Mouse (Mus musculus) fat pad, adult 2 months (tissue): ENCODE data around the gene Gjb5.

Experiments
- DNase-seq: peaks from one replicate; pipeline ENCODE4 v3.0.0-alpha.2; 2011; ENCODE audit warnings: low read depth, low spot score; ENCODE audit errors: extremely low read depth

Gene Gjb5

DNA sequence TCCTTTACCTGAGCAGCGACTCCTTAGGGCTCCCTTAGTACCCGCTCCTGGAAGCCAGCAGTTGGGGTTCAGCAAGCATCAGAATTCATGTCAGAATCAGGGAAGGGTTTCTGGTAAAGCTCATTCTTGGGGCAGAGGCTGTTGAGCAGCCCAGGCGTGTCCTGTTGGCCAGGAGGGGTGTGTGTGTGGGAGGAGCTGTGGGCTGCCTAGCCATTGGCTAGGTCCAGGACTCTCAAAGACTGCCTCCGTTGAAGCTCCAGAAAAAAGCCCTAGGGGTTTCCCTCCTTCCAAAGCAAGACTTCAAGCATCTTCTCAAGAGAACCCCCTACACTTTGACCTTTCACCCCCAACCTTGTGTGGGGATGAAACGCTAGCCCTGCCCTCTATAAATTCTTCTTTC, at the start of gene Gjb5:
Gene Gjb5 (minus strand): TSS at position 164 of the 400 bp plus-strand sequence.
- DNase-seq = no peak

DNA sequence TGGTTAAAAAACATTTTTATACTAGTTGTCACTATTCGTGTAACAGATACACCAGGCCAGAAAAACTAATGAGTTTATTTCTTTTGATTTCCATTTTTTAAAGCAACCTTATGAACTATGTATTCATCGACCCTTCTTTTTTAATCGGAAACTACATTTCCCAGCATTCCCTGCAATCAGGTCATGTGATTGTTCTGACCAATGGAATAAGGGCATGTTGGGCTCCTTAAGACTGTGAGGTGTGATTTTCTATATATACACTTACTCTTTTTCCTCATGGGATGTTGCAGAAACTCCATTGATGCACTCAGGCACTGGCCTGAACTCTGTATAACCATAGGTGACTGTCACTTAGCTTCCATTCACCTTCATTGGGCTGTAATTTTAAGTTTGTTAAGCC, 44.6 kb upstream of the Gjb5 start:
- DNase-seq = no peak

DNA sequence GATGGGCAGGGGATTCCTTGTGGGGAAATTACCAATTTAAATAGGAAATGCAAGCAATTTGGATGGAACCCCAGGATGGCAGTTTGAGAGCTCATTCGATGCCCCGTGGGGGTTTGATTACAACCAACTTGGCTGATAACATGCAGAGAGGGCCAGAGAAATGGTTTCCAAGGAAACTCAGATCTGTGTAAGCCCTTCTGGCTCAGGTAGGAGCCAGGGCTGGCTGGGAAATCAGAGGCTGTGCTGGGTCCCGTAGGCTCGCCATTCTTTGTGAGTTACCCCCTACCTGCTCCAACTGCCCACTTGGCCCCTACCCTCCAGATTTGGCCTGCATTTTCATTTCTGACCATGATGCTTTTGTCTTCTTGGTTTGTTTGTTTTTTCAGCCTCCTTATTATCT, 44.2 kb upstream of the Gjb5 start:
- no peak for DNase-seq

DNA sequence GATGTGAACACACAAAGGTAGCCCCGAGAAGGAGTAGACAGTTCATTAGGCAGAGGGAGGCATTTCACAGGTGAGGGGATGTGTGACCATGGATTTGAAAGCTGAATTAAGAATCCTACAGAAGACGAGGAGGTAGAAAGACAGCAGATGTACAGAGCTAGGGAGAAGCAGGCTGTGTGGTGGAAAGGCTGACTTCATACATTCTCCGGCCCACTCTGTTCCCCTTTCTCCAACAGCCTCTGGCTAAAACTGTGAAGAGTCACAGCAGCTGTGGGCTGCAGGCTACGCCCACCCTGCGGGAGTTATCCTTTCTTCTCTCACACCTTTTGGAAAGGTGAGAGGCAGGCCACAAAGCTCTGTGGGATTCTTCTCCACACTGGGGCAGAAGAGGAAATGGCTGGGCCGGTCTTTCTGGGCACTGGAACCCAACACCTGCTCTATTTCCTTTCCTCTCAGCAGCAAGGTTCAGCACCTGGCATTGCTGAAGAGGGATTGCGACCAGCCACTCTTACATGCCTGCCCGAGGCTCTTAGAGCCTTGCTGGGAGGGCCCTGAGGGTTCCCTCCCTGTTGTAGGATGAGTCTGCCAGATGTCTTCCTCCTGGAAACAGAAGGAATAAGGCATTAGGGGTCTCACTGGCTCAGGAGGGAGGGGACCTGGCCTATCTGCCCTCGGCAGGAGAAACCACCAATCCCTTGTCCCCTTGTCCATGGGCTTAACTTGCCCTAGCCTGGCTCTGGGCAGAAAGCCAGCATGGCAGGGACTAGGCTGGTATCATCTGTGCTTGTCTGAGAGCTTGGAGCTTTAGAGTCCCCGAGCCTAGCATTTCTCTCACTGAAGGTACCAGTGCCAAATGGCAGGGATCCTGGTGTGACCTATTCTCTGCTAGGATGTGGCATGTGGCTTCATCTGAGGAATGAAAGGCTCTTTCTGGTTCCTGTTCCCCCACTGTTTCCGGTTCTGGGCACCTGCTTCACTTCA, 42.5 kb upstream of the Gjb5 start:
- DNase-seq = no peak

GRCm38 (mm10) chr4:127395591-127395990, 37.6 kb upstream of the Gjb5 start:
- DNase-seq = no peak

DNA sequence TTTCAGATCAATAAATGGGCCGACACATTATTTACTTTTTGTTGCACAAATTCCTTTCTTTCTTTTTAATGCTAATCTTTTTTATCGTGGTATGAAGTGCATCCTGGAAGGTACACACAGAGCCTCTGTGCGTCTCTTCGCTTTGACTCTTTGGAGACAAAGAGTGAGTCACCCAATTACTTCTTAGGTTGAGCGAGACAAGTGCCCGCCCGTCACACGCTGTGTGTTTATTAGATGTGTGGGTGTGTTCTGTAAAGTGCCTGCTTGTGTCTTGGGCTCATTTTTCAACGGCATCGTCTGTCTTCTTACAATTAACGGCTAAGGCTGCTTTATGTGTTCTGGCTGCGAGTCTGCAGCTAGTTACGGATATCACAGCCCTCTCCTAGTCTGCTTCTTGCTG, 31.7 kb upstream of the Gjb5 start:
- no peak for DNase-seq

GRCm38 (mm10) chr4:127377344-127377743, 19.4 kb upstream of the Gjb5 start:
- DNase-seq = no peak

GRCm38 (mm10) chr4:127375541-127376177, 17.7 kb upstream of the Gjb5 start:
- DNase-seq = no peak

- DNase-seq = no peak
Observed at GRCm38 (mm10) chr4:127374645-127375044, 16.7 kb upstream of the Gjb5 start.

- no peak for DNase-seq
Observed at GRCm38 (mm10) chr4:127373491-127373890, 15.5 kb upstream of the Gjb5 start.

- DNase-seq = no peak
Observed at GRCm38 (mm10) chr4:127371546-127371945, 13.6 kb upstream of the Gjb5 start.

DNA sequence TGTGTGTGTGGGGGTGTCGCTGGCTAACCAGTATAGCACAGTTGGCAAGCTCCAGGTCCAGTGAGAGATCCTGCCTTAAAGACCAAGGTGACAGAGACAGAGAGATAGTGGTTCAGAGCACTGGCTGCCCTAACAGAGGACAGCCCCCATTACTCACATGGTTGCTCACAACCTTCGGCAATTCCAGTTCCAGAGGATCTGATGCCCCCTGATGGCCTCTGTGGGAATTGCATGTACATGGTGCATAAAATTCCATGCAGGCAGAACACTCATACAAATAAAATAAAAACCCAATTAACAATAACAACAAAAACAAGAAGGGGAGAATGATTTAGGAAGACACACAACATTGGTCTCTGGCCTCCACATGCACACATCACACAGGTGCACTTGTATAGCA, 12.5 kb upstream of the Gjb5 start:
- no peak for DNase-seq

- DNase-seq = no peak
Observed at GRCm38 (mm10) chr4:127368379-127368973, 10.5 kb upstream of the Gjb5 start.

GRCm38 (mm10) chr4:127365834-127366233, 7.9 kb upstream of the Gjb5 start:
- DNase-seq = no peak

- no peak for DNase-seq
Observed at GRCm38 (mm10) chr4:127365433-127365832, 7.5 kb upstream of the Gjb5 start.

DNA sequence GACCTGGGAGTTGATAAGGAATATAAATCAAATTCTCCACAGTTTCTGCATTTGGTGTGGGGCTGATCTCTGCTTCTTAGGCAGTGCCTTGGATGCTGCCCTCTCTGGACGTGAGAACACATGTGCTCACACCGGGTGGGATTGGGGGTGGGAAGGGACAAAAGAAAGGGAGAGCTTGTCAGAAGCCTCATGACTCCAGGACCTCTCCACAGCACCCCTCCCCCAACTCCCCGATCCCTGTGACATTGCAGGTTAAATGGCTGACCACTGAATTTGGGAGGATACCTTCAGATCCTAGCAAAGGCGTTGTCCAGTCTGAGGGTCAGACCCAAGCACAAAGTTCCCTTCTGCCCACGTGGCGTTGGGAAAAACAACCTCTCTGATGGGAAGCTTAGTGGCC, 6.5 kb upstream of the Gjb5 start:
- no peak for DNase-seq

DNA sequence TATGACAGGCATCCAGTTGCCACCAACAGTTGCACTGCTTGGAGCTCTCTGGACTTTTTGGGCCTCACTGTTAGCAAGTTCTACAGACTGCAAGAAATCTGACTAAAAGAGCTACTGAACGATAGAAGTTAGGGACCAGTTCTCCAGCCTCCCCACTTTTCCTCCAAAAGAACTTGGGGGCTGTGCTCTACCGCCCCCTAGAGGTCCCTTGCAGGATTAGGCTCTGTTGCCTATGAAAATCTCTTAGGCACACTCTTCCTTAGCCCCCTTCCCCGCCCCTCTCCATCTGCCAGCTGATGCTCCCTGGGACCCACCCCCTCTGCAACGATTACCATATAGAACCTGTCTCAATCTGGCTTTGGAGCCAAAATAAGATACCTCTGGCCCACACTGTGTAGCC, 5.3 kb upstream of the Gjb5 start:
- no peak for DNase-seq

- no peak for DNase-seq
Observed at GRCm38 (mm10) chr4:127362520-127362919, 4.5 kb upstream of the Gjb5 start.

- no peak for DNase-seq
Observed at GRCm38 (mm10) chr4:127354506-127355485, 3.2 kb downstream of the Gjb5 start.

DNA sequence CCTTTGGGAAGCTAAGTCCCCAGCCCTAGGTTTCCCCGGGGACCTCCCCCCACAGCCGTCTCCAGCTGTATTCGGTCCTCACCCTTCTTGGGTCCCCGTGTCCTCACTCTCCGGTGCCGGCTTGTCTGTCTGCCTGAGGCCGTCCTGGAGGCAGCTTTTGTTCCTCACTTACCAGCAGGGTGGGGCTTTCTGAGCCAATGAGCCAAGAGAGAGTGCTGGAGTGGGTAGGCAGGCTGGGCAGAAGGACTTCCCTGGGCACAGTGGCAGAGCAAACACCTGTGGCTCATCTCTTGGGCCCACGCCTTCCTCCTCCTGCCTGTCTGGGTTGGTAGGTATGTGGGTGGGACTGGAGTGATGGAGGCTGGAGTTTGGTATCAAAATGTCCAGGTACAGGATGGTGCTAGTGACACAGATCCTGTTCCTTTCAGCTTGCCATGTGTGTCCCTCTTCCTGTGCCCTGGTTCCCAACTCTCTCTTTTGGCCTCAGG, 4.0 kb downstream of the Gjb5 start, which contains the start of gene Gjb4:
Gene Gjb4 (minus strand): TSS at position 131 of the 488 bp plus-strand sequence.
- no peak for DNase-seq
